Mouse (Mus musculus) mouse embryonic stem cell (cell line): ENCODE measurements around the gene Mlkl.
"Not testable (repeated sequence)": the region's sequence is repeated elsewhere in the genome, so short reads cannot be mapped to it uniquely, and the experiment has no call there.

ENCODE experiments used
- in situ Hi-C, 2 experiments: fragments of 300-500 bp; cut with MboI; formaldehyde crosslinking; loops; 1 replicate in 1 of 2; 3 replicates in 1 of 2; pipeline ENCODE4 v1.14.3; 2019 to 2020; ENCODE audit warnings: low sequenced_read_pairs in 2 of 2, low pct_unique_long_range_greater_than_20kb in 1 of 2, mixed read lengths in 1 of 2; ENCODE audit not compliant: unreplicated experiment in 1 of 2

The Mlkl gene

GRCm38 (mm10) chr8:111336692-111337091 lies 1.3 kb downstream of the Mlkl start:
- in situ Hi-C loops = no loop called here

- in situ Hi-C loops = no loop called here
These were observed 12.7 kb downstream of the Mlkl start for GRCm38 (mm10) chr8:111325222-111325790.

- in situ Hi-C loops = no loop called here
These were observed 23.2 kb downstream of the Mlkl start for GRCm38 (mm10) chr8:111314729-111315128.

- in situ Hi-C loops = not testable (repeated sequence)
These were observed 24.0 kb downstream of the Mlkl start for GRCm38 (mm10) chr8:111313961-111314360.

- in situ Hi-C loops = no loop called here
These were observed 25.2 kb downstream of the Mlkl start for GRCm38 (mm10) chr8:111312758-111313162.

- in situ Hi-C loops = not testable (repeated sequence)
These were observed 28.0 kb downstream of the Mlkl start for GRCm38 (mm10) chr8:111310006-111310405.

GRCm38 (mm10) chr8:111305031-111305730 lies 32.8 kb downstream of the Mlkl start:
- in situ Hi-C loops = no loop called here

- in situ Hi-C loops = no loop called here
These were observed 33.6 kb downstream of the Mlkl start for GRCm38 (mm10) chr8:111304359-111304758.

- in situ Hi-C loops = not testable (repeated sequence)
These were observed 34.7 kb downstream of the Mlkl start for GRCm38 (mm10) chr8:111303076-111303803.

- in situ Hi-C loops = no loop called here
These were observed 37.1 kb downstream of the Mlkl start for GRCm38 (mm10) chr8:111300597-111301546.

- in situ Hi-C loops = loop anchor here (10.0 to 25.0 kb wide), 2 partner anchors 455 to 463 kb away; partner anchors contain the start of genes Cog4 (in 2 of the 2) and Sf3b3 (in 2 of the 2)
These were observed 38.0 kb downstream of the Mlkl start, which contains the start of gene Rfwd3 for GRCm38 (mm10) chr8:111299821-111300568. TSS of gene Rfwd3 (minus strand) at chr8:111300222.

GRCm38 (mm10) chr8:111299363-111299820 lies 38.6 kb downstream of the Mlkl start:
- in situ Hi-C loops = loop anchor here (10.0 to 25.0 kb wide), 2 partner anchors 455 to 462 kb away; partner anchors contain the start of genes Cog4 (in 2 of the 2) and Sf3b3 (in 2 of the 2)

GRCm38 (mm10) chr8:111298011-111298410 lies 40.0 kb downstream of the Mlkl start:
- in situ Hi-C loops = loop anchor here (10.0 to 25.0 kb wide), 2 partner anchors 453 to 461 kb away; partner anchors contain the start of genes Cog4 (in 2 of the 2) and Sf3b3 (in 2 of the 2)

GRCm38 (mm10) chr8:111291733-111292132 lies 46.2 kb downstream of the Mlkl start:
- in situ Hi-C loops = loop anchor here (10.0 to 25.0 kb wide), 2 partner anchors 447 to 454 kb away; partner anchors contain the start of genes Cog4 (in 2 of the 2) and Sf3b3 (in 2 of the 2)

GRCm38 (mm10) chr8:111290586-111290985 lies 47.4 kb downstream of the Mlkl start:
- in situ Hi-C loops = loop anchor here (10.0 to 25.0 kb wide), 2 partner anchors 446 to 453 kb away; partner anchors contain the start of genes Cog4 (in 2 of the 2) and Sf3b3 (in 2 of the 2)

GRCm38 (mm10) chr8:111285603-111286002 lies 52.4 kb downstream of the Mlkl start:
- in situ Hi-C loops = loop anchor here in 1 of 2 experiments (25.0 kb wide), 1 partner anchor 448 kb away; the partner anchor contains the start of genes Cog4 and Sf3b3

- in situ Hi-C loops = loop anchor here in 1 of 2 experiments (25.0 kb wide), 1 partner anchor 445 kb away; the partner anchor contains the start of genes Cog4 and Sf3b3
These were observed 55.9 kb downstream of the Mlkl start for GRCm38 (mm10) chr8:111282093-111282492.
